In genomic region chr9:50301722-50302121, GRCm38 (mm10) we compare ENCODE assay signal across 11 mouse cellular contexts. TPM values are rescaled to one million over a fixed set of nuclear protein-coding genes. Genes with fewer than 3 reads are reported as not detected.
DNase-seq lines count a peak whose midpoint lies in the region; ATAC-seq and TF ChIP-seq lines count a peak whose summit lies in the region.
"Had no signal": no experiment of that assay in that cellular context is flagged by ENCODE, and none has a peak within 500 bp of the region (broad histone marks: within the 10 kb centered on the region; RNA-seq: fewer than 3 reads in every experiment).

No protein-coding gene starts in this region.

- H3K4me1 ChIP-seq in midbrain, postnatal 0 days (ENCODE audit: insufficient read depth, low read length), result peaks cover 17% of the 10 kb centered on the region; the same call in 1 of the 2 replicates

- no peaks in the 10 kb centered on the region for H3K36me3 ChIP-seq in midbrain, postnatal 0 days (ENCODE audit: insufficient read depth, low read length)

- no peak overlapping the region for H3K9ac ChIP-seq in midbrain, postnatal 0 days (replicated peaks; ENCODE audit: low read length, poor library complexity, severe bottlenecking)

- H3K27ac ChIP-seq in midbrain, postnatal 0 days (ENCODE audit: low read depth, low read length), result peak overlapping the region; percentile 52
- H3K27ac ChIP-seq: gastrocnemius, adult 2 months had no signal

- ATAC-seq in midbrain, postnatal 0 days (ENCODE audit: low FRiP score), result peak; percentile 72; the same call in 1 of the 2 replicates
- ATAC-seq: intestine, embryonic 16.5 days had no signal

- no peak for TF ChIP-seq CTCF in midbrain, postnatal 0 days (IDR thresholded peaks at IDR 0.05)

- no peaks in the 10 kb centered on the region for H3K27me3 ChIP-seq in midbrain, postnatal 0 days (ENCODE audit: insufficient read depth, low read length)

- H3K9me3 ChIP-seq in midbrain, postnatal 0 days (ENCODE audit: low read length), result no peaks in the 10 kb centered on the region

- no peak overlapping the region for H3K4me3 ChIP-seq in midbrain, postnatal 0 days (ENCODE audit: low read depth, low read length)
- H3K4me3 ChIP-seq: gastrocnemius, adult 2 months had no signal

- intact Hi-C loops in gastrocnemius, postnatal 14 days (cut with DNase I; ENCODE audit: low total_unique reads), result no loop called here
- intact Hi-C loops in gastrocnemius, postnatal 36 days (cut with DNase I), result no loop called here

- no peak overlapping the region for H3K4me2 ChIP-seq in midbrain, postnatal 0 days (ENCODE audit: low read depth, low read length, poor library complexity, severe bottlenecking)

- DNase-seq in gastrocnemius, postnatal 14 days, result peak; percentile 7
- no peak for DNase-seq in gastrocnemius, postnatal 36 days
- peak; percentile 44 for DNase-seq in ZHBTc4 (ENCODE audit: low read depth, low spot score)
- peak; percentile 61 for DNase-seq in layer of hippocampus, adult 11-12 months (ENCODE audit: low spot score)
- DNase-seq in midbrain, postnatal 0 days (ENCODE audit: low spot score), result peak; percentile 89
- DNase-seq in adrenal gland, postnatal 10 days, result no peak
- DNase-seq in kidney, postnatal 10 days, result no peak
- no peak for DNase-seq in kidney, adult 9 months
- DNase-seq: gastrocnemius, adult 2 months; lung, postnatal 14 days had no signal

RNA-seq across cellular contexts. Expression of gene Rpl10-ps3, which starts 43.0 kb away (rescaled TPM):
- 100 to 1,000 TPM; 453 to 504 TPM for total RNA-seq in gastrocnemius, postnatal 14 days (2021)
- total RNA-seq in gastrocnemius, postnatal 36 days (2021), result 100 to 1,000 TPM; 347 to 480 TPM
- total RNA-seq in midbrain, postnatal 0 days (2014; rRNA removed), result 111 and 114 TPM in 2 replicates
- polyA plus RNA-seq in midbrain, postnatal 0 days (2015; fragmentation: Nextera tagmentation; extraction: Ambion mirVana), result 88.1 and 95.5 TPM in 2 replicates
- total RNA-seq in adrenal gland, postnatal 10 days (2021), result 100 to 1,000 TPM; 805 to 877 TPM

Comparison
In these comparisons a context has a peak if more than half of its experiments do, and no peak if none do; other contexts are left out.
1. DNase-seq: peak in gastrocnemius, postnatal 14 days (single experiment), ZHBTc4 (single experiment), layer of hippocampus, adult 11-12 months (single experiment) and midbrain, postnatal 0 days (single experiment); none in gastrocnemius, postnatal 36 days (0 of 2), adrenal gland, postnatal 10 days (single experiment), kidney, postnatal 10 days (single experiment) and kidney, adult 9 months (single experiment).